Mouse (Mus musculus): Measurements from ENCODE around the gene Tulp3. TPM values are rescaled to one million over a fixed set of nuclear protein-coding genes. Genes with fewer than 3 reads are reported as not detected.

Gene Tulp3
- total and polyA plus RNA-seq, 3 experiments = 5.3 to 19.2 TPM; not detected in 1

GRCm38 (mm10) chr6:128314796-128315195 lies 40.9 kb downstream of the Tulp3 start:
- H3K4me3 ChIP-seq (ENCODE audit: control insufficient read depth in 1 of 2, insufficient read depth in 1 of 2, low read depth in 2 of 2, low read length in 2 of 2) = no peak overlapping the region
- no peaks in the 10 kb centered on the region for H3K79me2 ChIP-seq (ENCODE audit: control insufficient read depth, insufficient read depth, low read length, poor library complexity)
- H3K27me3 ChIP-seq (ENCODE audit: control insufficient read depth in 1 of 2, insufficient read depth in 2 of 2, low read length in 2 of 2) = no peaks in the 10 kb centered on the region
- no peak overlapping the region for H3K27ac ChIP-seq (ENCODE audit: control insufficient read depth, low read depth, low read length)
- no peaks in the 10 kb centered on the region for H3K4me1 ChIP-seq (ENCODE audit: control insufficient read depth in 1 of 2, insufficient read depth in 2 of 2, low read length in 2 of 2)
- H3K9me3 ChIP-seq (replicated peaks; ENCODE audit: insufficient read depth, low read length) = no peaks in the 10 kb centered on the region
- no peak for DNase-seq (ENCODE audit: low read depth, low spot score)
- no peaks in the 10 kb centered on the region for H3K36me3 ChIP-seq (ENCODE audit: control insufficient read depth in 1 of 2, insufficient read depth in 2 of 2, low read length in 2 of 2)
- TF ChIP-seq MAZ (IDR thresholded peaks at IDR 0.05; ENCODE audit: low read depth, low read length) = no peak
- peak; percentile 79 for TF ChIP-seq TBP (IDR thresholded peaks at IDR 0.05; ENCODE audit: low read depth, low read length)
- H3K9ac ChIP-seq (ENCODE audit: control insufficient read depth, low read depth, low read length, poor library complexity, severe bottlenecking) = no peak overlapping the region

- DNase-seq (ENCODE audit: low read depth, low spot score) = peak; percentile 74
- Histone ChIP-seq H3K9me3 (replicated peaks; ENCODE audit: insufficient read depth, low read length) (no peaks in the 10 kb centered on the region), H3K27me3 (ENCODE audit: control insufficient read depth in 1 of 2, insufficient read depth in 2 of 2, low read length in 2 of 2) (no peaks in the 10 kb centered on the region; a peak in 1 of 4 replicates), H3K4me1 (ENCODE audit: control insufficient read depth in 1 of 2, insufficient read depth in 2 of 2, low read length in 2 of 2) (no peaks in the 10 kb centered on the region), H3K9ac (ENCODE audit: control insufficient read depth, low read depth, low read length, poor library complexity, severe bottlenecking) (no peak overlapping the region), H3K4me3 (ENCODE audit: control insufficient read depth in 1 of 2, insufficient read depth in 1 of 2, low read depth in 2 of 2, low read length in 2 of 2) (no peak overlapping the region), H3K27ac (ENCODE audit: control insufficient read depth, low read depth, low read length) (no peak overlapping the region), H3K79me2 (ENCODE audit: control insufficient read depth, insufficient read depth, low read length, poor library complexity) (no peaks in the 10 kb centered on the region), H3K36me3 (ENCODE audit: control insufficient read depth in 1 of 2, insufficient read depth in 2 of 2, low read length in 2 of 2) (no peaks in the 10 kb centered on the region)
- peak; percentile 74 for TF ChIP-seq SMC3 (IDR thresholded peaks at IDR 0.05; ENCODE audit: low read depth, low read length)
- peak; percentile 49 for TF ChIP-seq RAD21 (IDR thresholded peaks at IDR 0.05; ENCODE audit: low read depth, low read length)
- TF ChIP-seq CHD1 (IDR thresholded peaks at IDR 0.05; ENCODE audit: low read depth, low read length) = no peak
- TF ChIP-seq MAX (IDR thresholded peaks at IDR 0.05; ENCODE audit: low read length) = no peak
- TF ChIP-seq CTCF (IDR thresholded peaks at IDR 0.05 in 2 of 3, conservative IDR thresholded peaks at IDR 0.05 in 1 of 3; ENCODE audit: control insufficient read depth in 1 of 3, insufficient read depth in 1 of 3, low read depth in 2 of 3, low read length in 3 of 3, poor library complexity in 1 of 3, severe bottlenecking in 1 of 3) = peak; percentile 76 to 88 (median 83)
- no peak for TF ChIP-seq EP300 (IDR thresholded peaks at IDR 0.05; ENCODE audit: low read depth in 1 of 2, low read length in 2 of 2)
- peak; percentile 43 for TF ChIP-seq ZC3H11A (IDR thresholded peaks at IDR 0.05; ENCODE audit: low read depth, low read length)
- 0 out of 2 replicates have a peak, but pooled peaks have one; percentile 39 for TF ChIP-seq ELF1 (IDR thresholded peaks at IDR 0.05; ENCODE audit: low read depth, low read length)
- no peak for TF ChIP-seq ZKSCAN1 (IDR thresholded peaks at IDR 0.05; ENCODE audit: low read depth, low read length)
These were observed 47.3 kb downstream of the Tulp3 start for GRCm38 (mm10) chr6:128308311-128308710.

- no peaks in the 10 kb centered on the region for H3K79me2 ChIP-seq (ENCODE audit: control insufficient read depth, insufficient read depth, low read length, poor library complexity)
- no peak for DNase-seq (ENCODE audit: low read depth, low spot score)
- no peak overlapping the region for H3K4me3 ChIP-seq (ENCODE audit: control insufficient read depth in 1 of 2, insufficient read depth in 1 of 2, low read depth in 2 of 2, low read length in 2 of 2)
- H3K36me3 ChIP-seq (ENCODE audit: control insufficient read depth in 1 of 2, insufficient read depth in 2 of 2, low read length in 2 of 2) = no peaks in the 10 kb centered on the region
- H3K9me3 ChIP-seq (replicated peaks; ENCODE audit: insufficient read depth, low read length) = no peaks in the 10 kb centered on the region
- no peaks in the 10 kb centered on the region for H3K4me1 ChIP-seq (ENCODE audit: control insufficient read depth in 1 of 2, insufficient read depth in 2 of 2, low read length in 2 of 2)
- no peak overlapping the region for H3K27ac ChIP-seq (ENCODE audit: control insufficient read depth, low read depth, low read length)
- H3K9ac ChIP-seq (ENCODE audit: control insufficient read depth, low read depth, low read length, poor library complexity, severe bottlenecking) = no peak overlapping the region
- TF ChIP-seq RCOR1 (IDR thresholded peaks at IDR 0.05; ENCODE audit: low read depth, low read length) (no peak), TBP (IDR thresholded peaks at IDR 0.05; ENCODE audit: low read depth, low read length) (no peak), MAX (IDR thresholded peaks at IDR 0.05; ENCODE audit: low read length) (no peak), KAT2A (conservative IDR thresholded peaks at IDR 0.05; ENCODE audit: low read depth, low read length) (no peak)
- H3K27me3 ChIP-seq (ENCODE audit: control insufficient read depth in 1 of 2, insufficient read depth in 2 of 2, low read length in 2 of 2) = no peaks in the 10 kb centered on the region; a peak in 1 of 4 replicates
These were observed 50.9 kb downstream of the Tulp3 start for GRCm38 (mm10) chr6:128304801-128305200.

Measured in MEL (cell line).